Mouse (Mus musculus): Measurements from ENCODE around the gene Rbfox1.

DNA sequence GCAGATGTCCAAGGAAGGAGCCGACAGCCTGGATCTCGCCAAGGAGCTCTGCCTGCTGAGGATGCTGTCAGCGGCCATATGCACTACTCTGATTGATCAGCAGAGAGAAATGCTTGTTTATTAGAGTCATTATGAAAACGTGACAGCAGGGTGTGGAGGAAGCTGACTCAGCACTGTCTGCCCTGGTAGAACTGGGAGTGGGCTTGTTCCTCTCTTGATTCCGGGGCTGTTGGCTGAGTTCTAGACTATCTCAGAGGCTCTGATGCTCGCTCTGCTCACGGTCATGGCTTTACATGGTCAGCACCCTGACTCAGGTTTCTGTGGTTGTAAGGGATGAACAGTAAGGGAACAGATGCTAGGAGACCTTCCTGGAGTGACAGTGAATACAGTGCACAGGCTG is 10.4 kb downstream of the Rbfox1 start:
- TF ChIP-seq POLR2A (IDR thresholded peaks at IDR 0.05; ENCODE audit: extremely low read depth, insufficient read depth, low read length) (no peak), CTCF (IDR thresholded peaks at IDR 0.05; ENCODE audit: low read depth, low read length) (no peak)
